Mouse (Mus musculus): ENCODE measurements at regions not wholly inside any gene's neighbourhood (a gene's known extent, or its start where the extent isn't known, plus 50 kb on each side); places are given as distances from the start of the nearest gene placed in this dataset.

GRCm38 (mm10) chr3:130901343-130901742 is 171.1 kb upstream of the Rpl34 start:
- TF ChIP-seq CTCF (IDR thresholded peaks at IDR 0.05; ENCODE audit: borderline replicate concordance, extremely low read depth, insufficient read depth, insufficient read length) (no peak), POLR2A (IDR thresholded peaks at IDR 0.05; ENCODE audit: borderline replicate concordance, extremely low read depth, insufficient read depth, insufficient read length, poor library complexity, severe bottlenecking) (no peak)
